Mouse (Mus musculus) CD4-positive, CD25-positive, alpha-beta regulatory T cell, adult 4 months (primary cell): ENCODE measurements at regions not wholly inside any gene's neighbourhood (a gene's known extent, or its start where the extent isn't known, plus 50 kb on each side); places are given as distances from the start of the nearest gene placed in this dataset.

Experiments used
- ATAC-seq: one replicate; pipeline ENCODE4 v1.8.0; 2017

GRCm38 (mm10) chr3:38820787-38821186 lies 66.0 kb upstream of the Fat4 start:
- no peak for ATAC-seq

- no peak for ATAC-seq
These were observed 66.4 kb upstream of the Fat4 start for GRCm38 (mm10) chr3:38820315-38820714.

- no peak for ATAC-seq
These were observed 69.1 kb upstream of the Fat4 start for GRCm38 (mm10) chr3:38817651-38818050.

- no peak for ATAC-seq
These were observed 74.3 kb upstream of the Fat4 start for GRCm38 (mm10) chr3:38812457-38812856.

- ATAC-seq, result no peak
These were observed 75.1 kb upstream of the Fat4 start for GRCm38 (mm10) chr3:38811635-38812034.

- ATAC-seq, result no peak
These were observed 80.2 kb upstream of the Fat4 start for GRCm38 (mm10) chr3:38806469-38807055.

- no peak for ATAC-seq
These were observed 80.7 kb upstream of the Fat4 start for GRCm38 (mm10) chr3:38806036-38806435.

- ATAC-seq, result no peak
These were observed 91.0 kb upstream of the Fat4 start for GRCm38 (mm10) chr3:38795646-38796301.

- no peak for ATAC-seq
These were observed 93.5 kb upstream of the Fat4 start for GRCm38 (mm10) chr3:38793221-38793620.

- no peak for ATAC-seq
These were observed 98.0 kb upstream of the Fat4 start for GRCm38 (mm10) chr3:38788751-38789150.

GRCm38 (mm10) chr3:38783711-38784110 lies 103.0 kb upstream of the Fat4 start:
- ATAC-seq, result no peak

GRCm38 (mm10) chr3:38783051-38783450 lies 103.7 kb upstream of the Fat4 start:
- ATAC-seq, result no peak

GRCm38 (mm10) chr3:38776743-38777366 lies 109.9 kb upstream of the Fat4 start:
- no peak for ATAC-seq

- ATAC-seq, result no peak
These were observed 132.1 kb upstream of the Fat4 start for GRCm38 (mm10) chr3:38754632-38755123.

- ATAC-seq, result no peak
These were observed 133.1 kb upstream of the Fat4 start for GRCm38 (mm10) chr3:38753446-38754205.

- ATAC-seq, result no peak
These were observed 144.6 kb upstream of the Fat4 start for GRCm38 (mm10) chr3:38742155-38742554.

GRCm38 (mm10) chr3:38722606-38723005 lies 164.1 kb upstream of the Fat4 start:
- no peak for ATAC-seq

GRCm38 (mm10) chr3:38712078-38712873 lies 174.5 kb upstream of the Fat4 start:
- ATAC-seq, result no peak

- no peak for ATAC-seq
These were observed 175.5 kb upstream of the Fat4 start for GRCm38 (mm10) chr3:38711229-38711628.

- ATAC-seq, result no peak
These were observed 178.8 kb upstream of the Fat4 start for GRCm38 (mm10) chr3:38707891-38708290.

- ATAC-seq, result no peak
These were observed 187.5 kb upstream of the Fat4 start for GRCm38 (mm10) chr3:38699206-38699605.

- ATAC-seq, result no peak
These were observed 188.9 kb upstream of the Fat4 start for GRCm38 (mm10) chr3:38697871-38698270.
